Mouse (Mus musculus): ENCODE measurements around the gene Dtymk. TPM values are rescaled to one million over a fixed set of nuclear protein-coding genes. Genes with fewer than 3 reads are reported as not detected.

Gene Dtymk
- total and polyA plus RNA-seq, 3 experiments: 193 to 454 (median 391) TPM

- no peak for TF ChIP-seq USF2 (IDR thresholded peaks at IDR 0.05; ENCODE audit: borderline replicate concordance in 1 of 2, insufficient read depth in 1 of 2, low read depth in 1 of 2, low read length in 2 of 2)
- no peak for TF ChIP-seq CHD2 (IDR thresholded peaks at IDR 0.05; ENCODE audit: low read length)
- TF ChIP-seq MXI1 (IDR thresholded peaks at IDR 0.05; ENCODE audit: low read depth, low read length): peak; percentile 98
- TF ChIP-seq TBP (IDR thresholded peaks at IDR 0.05; ENCODE audit: low read depth, low read length): peak; percentile 87
- peak in 1 of 2 experiments; percentile 47; a peak in 2 of 4 replicates for TF ChIP-seq EP300 (IDR thresholded peaks at IDR 0.05; ENCODE audit: low read depth in 1 of 2, low read length in 2 of 2)
- peak; percentile 85 for TF ChIP-seq POLR2AphosphoS2 (IDR thresholded peaks at IDR 0.05; ENCODE audit: low read length)
- peak; percentile 88 for TF ChIP-seq ELF1 (IDR thresholded peaks at IDR 0.05; ENCODE audit: low read depth, low read length)
- peak; percentile 85 to 98 (median 98) for TF ChIP-seq CTCF (IDR thresholded peaks at IDR 0.05 in 2 of 3, conservative IDR thresholded peaks at IDR 0.05 in 1 of 3; ENCODE audit: control insufficient read depth in 1 of 3, insufficient read depth in 1 of 3, low read depth in 2 of 3, low read length in 3 of 3, poor library complexity in 1 of 3, severe bottlenecking in 1 of 3)
- TF ChIP-seq E2F4 (IDR thresholded peaks at IDR 0.05; ENCODE audit: borderline replicate concordance, low read depth, low read length): peak; percentile 77; the same call in 1 of the 2 replicates
- TF ChIP-seq NELFE (IDR thresholded peaks at IDR 0.05; ENCODE audit: low read depth, low read length): peak; percentile 84
- TF ChIP-seq POLR2A (IDR thresholded peaks at IDR 0.05; ENCODE audit: control insufficient read depth in 1 of 2, insufficient read depth in 1 of 2, low read depth in 1 of 2, low read length in 2 of 2, poor library complexity in 1 of 2): peak; percentile 78 to 93
- no peak for TF ChIP-seq TAL1 (IDR thresholded peaks at IDR 0.05; ENCODE audit: low read length)
- no peak for TF ChIP-seq CHD1 (IDR thresholded peaks at IDR 0.05; ENCODE audit: low read depth, low read length)
- no peak for TF ChIP-seq MEF2A (IDR thresholded peaks at IDR 0.05; ENCODE audit: extremely low read depth, insufficient replicate concordance, low read depth, low read length, poor library complexity, severe bottlenecking)
Observed at GRCm38 (mm10) chr1:93803556-93804507, 2.1 kb upstream of the Dtymk start, which contains the start of gene Ing5 (continued).

- Histone ChIP-seq H3K27me3 (ENCODE audit: control insufficient read depth in 1 of 2, insufficient read depth in 2 of 2, low read length in 2 of 2) (no peaks in the 10 kb centered on the region), H3K79me2 (ENCODE audit: control insufficient read depth, insufficient read depth, low read length, poor library complexity) (peaks cover 60% of the 10 kb centered on the region), H3K4me1 (ENCODE audit: control insufficient read depth in 1 of 2, insufficient read depth in 2 of 2, low read length in 2 of 2) (peaks cover 8 to 46% of the 10 kb centered on the region in 2 experiments), H3K9me3 (replicated peaks; ENCODE audit: insufficient read depth, low read length) (no peaks in the 10 kb centered on the region), H3K27ac (ENCODE audit: control insufficient read depth, low read depth, low read length) (peak overlapping the region; percentile 99), H3K36me3 (ENCODE audit: control insufficient read depth in 1 of 2, insufficient read depth in 2 of 2, low read length in 2 of 2) (peaks cover 10 to 45% of the 10 kb centered on the region in 2 experiments), H3K9ac (ENCODE audit: control insufficient read depth, low read depth, low read length, poor library complexity, severe bottlenecking) (peak overlapping the region; percentile 95), H3K4me3 (ENCODE audit: control insufficient read depth in 1 of 2, insufficient read depth in 1 of 2, low read depth in 2 of 2, low read length in 2 of 2) (peak overlapping the region; percentile 47 to 73)
- DNase-seq (ENCODE audit: low read depth, low spot score): peak; percentile 89
- TF ChIP-seq ELF1 (IDR thresholded peaks at IDR 0.05; ENCODE audit: low read depth, low read length): no peak
- TF ChIP-seq ZKSCAN1 (IDR thresholded peaks at IDR 0.05; ENCODE audit: low read depth, low read length): no peak
- TF ChIP-seq HCFC1 (IDR thresholded peaks at IDR 0.05; ENCODE audit: low read depth, low read length): peak; percentile 65; the same call in 1 of the 2 replicates
- peak; percentile 86 for TF ChIP-seq GATA1 (IDR thresholded peaks at IDR 0.05; ENCODE audit: low read depth, low read length)
- 0 out of 2 replicates have a peak, but pooled peaks have one; percentile 35 for TF ChIP-seq MAFK (IDR thresholded peaks at IDR 0.05; ENCODE audit: borderline replicate concordance, low read depth, low read length)
- TF ChIP-seq GABPA (IDR thresholded peaks at IDR 0.05; ENCODE audit: low read depth, low read length): no peak
- TF ChIP-seq NELFE (IDR thresholded peaks at IDR 0.05; ENCODE audit: low read depth, low read length): peak; percentile 62
- no peak for TF ChIP-seq RAD21 (IDR thresholded peaks at IDR 0.05; ENCODE audit: low read depth, low read length)
- TF ChIP-seq ZC3H11A (IDR thresholded peaks at IDR 0.05; ENCODE audit: low read depth, low read length): peak; percentile 12
- no peak for TF ChIP-seq ZNF384 (IDR thresholded peaks at IDR 0.05; ENCODE audit: low read depth, low read length)
- peak; percentile 77; the same call in 1 of the 2 replicates for TF ChIP-seq MXI1 (IDR thresholded peaks at IDR 0.05; ENCODE audit: low read depth, low read length)
- no peak; the same call in 1 of the 2 replicates for TF ChIP-seq USF1 (IDR thresholded peaks at IDR 0.05; ENCODE audit: low read depth, low read length)
- no peak for TF ChIP-seq SMC3 (IDR thresholded peaks at IDR 0.05; ENCODE audit: low read depth, low read length)
- TF ChIP-seq TAL1 (IDR thresholded peaks at IDR 0.05; ENCODE audit: low read length): peak; percentile 85
- TF ChIP-seq RCOR1 (IDR thresholded peaks at IDR 0.05; ENCODE audit: low read depth, low read length): peak; percentile 49; the same call in 1 of the 2 replicates
- TF ChIP-seq CHD2 (IDR thresholded peaks at IDR 0.05; ENCODE audit: low read length): no peak
- no peak for TF ChIP-seq POLR2AphosphoS5 (IDR thresholded peaks at IDR 0.05; ENCODE audit: borderline replicate concordance, low read depth, low read length)
- no peak for TF ChIP-seq MAZ (IDR thresholded peaks at IDR 0.05; ENCODE audit: low read depth, low read length)
- TF ChIP-seq POLR2A (IDR thresholded peaks at IDR 0.05; ENCODE audit: control insufficient read depth in 1 of 2, insufficient read depth in 1 of 2, low read depth in 1 of 2, low read length in 2 of 2, poor library complexity in 1 of 2): peak in 1 of 2 experiments; percentile 44; a peak in 1 of 4 replicates
- no peak for TF ChIP-seq POLR2AphosphoS2 (IDR thresholded peaks at IDR 0.05; ENCODE audit: low read length)
- TF ChIP-seq MYC (IDR thresholded peaks at IDR 0.05; ENCODE audit: low read depth, low read length): peak; percentile 89
- TF ChIP-seq UBTF (IDR thresholded peaks at IDR 0.05; ENCODE audit: borderline replicate concordance, insufficient read depth, low read depth, low read length): no peak
- TF ChIP-seq ZMIZ1 (IDR thresholded peaks at IDR 0.05; ENCODE audit: low read depth, low read length): peak; percentile 74
Observed at GRCm38 (mm10) chr1:93802771-93803170, 1.0 kb upstream of the Dtymk start.

All from MEL (cell line).